Mouse (Mus musculus) midbrain, embryonic 14.5 days (tissue): ENCODE results near the gene Enox1. TPM values are rescaled to one million over a fixed set of nuclear protein-coding genes. Genes with fewer than 3 reads are reported as not detected.

Source experiments
- ATAC-seq: fragments of 200-750 bp; cut with Nextera tagmentation; 2 replicates; pipeline ENCODE4 v1.8.0; 2017; ENCODE audit warnings: moderate number of reproducible peaks, moderate library complexity; ENCODE audit not compliant: low FRiP score, low TSS enrichment
- DNase-seq: peaks from one replicate; pipeline ENCODE4 v3.0.0-alpha.2; 2015
- H3K27ac ChIP-seq: fragments of 300-500 bp; sonication (generic); replicated peaks from 2 replicates; pipeline ENCODE4 v1.5.1; 2014; ENCODE audit warnings: mild to moderate bottlenecking, low read depth, low read length, moderate library complexity
- H3K27me3 ChIP-seq: fragments of 300-500 bp; sonication (generic); 2 replicates; pipeline ENCODE4 v1.6.1; 2014; ENCODE audit warnings: low read length, control low read depth, mixed read lengths; ENCODE audit not compliant: control insufficient read depth, insufficient read depth
- H3K36me3 ChIP-seq: fragments of 300-500 bp; sonication (generic); 2 replicates; pipeline ENCODE4 v1.6.1; 2014; ENCODE audit warnings: low read length, control low read depth; ENCODE audit not compliant: control insufficient read depth, insufficient read depth
- H3K4me1 ChIP-seq: fragments of 300-500 bp; sonication (generic); 2 replicates; pipeline ENCODE4 v1.6.1; 2014; ENCODE audit warnings: mild to moderate bottlenecking, antibody characterized with exemption, low read length, control low read depth; ENCODE audit not compliant: control insufficient read depth, insufficient read depth
- H3K4me2 ChIP-seq: fragments of 300-500 bp; sonication (generic); 2 replicates; pipeline ENCODE4 v1.6.1; 2014; ENCODE audit warnings: mild to moderate bottlenecking, low read length, moderate library complexity
- H3K4me3 ChIP-seq: fragments of 300-500 bp; sonication (generic); replicated peaks from 2 replicates; pipeline ENCODE4 v1.5.1; 2014; ENCODE audit warnings: low read depth, low read length
- H3K9ac ChIP-seq: fragments of 300-500 bp; sonication (generic); replicated peaks from 2 replicates; pipeline ENCODE4 v1.6.1; 2014; ENCODE audit warnings: mild to moderate bottlenecking, low read length, moderate library complexity
- H3K9me3 ChIP-seq: fragments of 300-500 bp; sonication (generic); 2 replicates; pipeline ENCODE4 v1.6.1; 2016; ENCODE audit warnings: low read length, control low read depth, mixed read lengths; ENCODE audit not compliant: control insufficient read depth
- WGBS: fragments of 180-500 bp; shearing (Covaris S2); extraction: QIAGEN DNeasy Blood & Tissue Kit; methylation state at CpG from one replicate; pipeline ENCODE4 v1.1.7; 2014; 5-methylcytosine and 5-hydroxymethylcytosine counted together
- polyA plus RNA-seq: library from polyadenylated mRNA; unstranded; fragments of >200 nt; fragmentation: Nextera tagmentation; extraction: Ambion mirVana; gene quantifications from 2 replicates; pipeline ENCODE4 v1.2.1, GENCODE M21; 2014

Enox1 gene
- polyA plus RNA-seq, 1 experiment from 2014 or later = 39.5 TPM

DNA sequence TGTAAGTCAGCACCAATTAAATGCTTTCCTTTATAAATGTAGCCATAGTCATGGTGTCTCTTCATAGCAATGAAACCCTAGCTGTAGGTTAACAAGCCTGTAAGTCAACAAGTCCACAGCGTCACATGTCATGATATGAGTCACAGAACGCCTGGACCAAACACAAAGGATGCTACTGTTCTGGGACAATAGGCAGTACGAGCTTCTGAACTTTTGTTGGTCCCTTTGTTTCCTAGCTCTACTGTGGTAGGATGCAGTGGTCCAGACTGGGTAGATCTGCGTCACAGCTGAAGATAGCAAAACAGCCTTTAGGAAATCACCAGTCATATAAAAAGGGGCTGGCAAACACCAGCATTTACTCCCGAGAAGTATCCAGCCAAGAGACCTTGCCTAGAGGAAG, 135.2 kb downstream of the Enox1 start:
- no peak for ATAC-seq
- Histone ChIP-seq H3K4me1 (no peaks in the 10 kb centered on the region; the same call in 1 of the 2 replicates), H3K27ac (no peak overlapping the region), H3K9me3 (no peaks in the 10 kb centered on the region), H3K36me3 (no peaks in the 10 kb centered on the region), H3K4me2 (no peak overlapping the region), H3K4me3 (no peak overlapping the region), H3K9ac (no peak overlapping the region), H3K27me3 (no peaks in the 10 kb centered on the region)
- WGBS = 83% methylated on average over 5 of the region's 5 CpGs
- DNase-seq = no peak

DNA sequence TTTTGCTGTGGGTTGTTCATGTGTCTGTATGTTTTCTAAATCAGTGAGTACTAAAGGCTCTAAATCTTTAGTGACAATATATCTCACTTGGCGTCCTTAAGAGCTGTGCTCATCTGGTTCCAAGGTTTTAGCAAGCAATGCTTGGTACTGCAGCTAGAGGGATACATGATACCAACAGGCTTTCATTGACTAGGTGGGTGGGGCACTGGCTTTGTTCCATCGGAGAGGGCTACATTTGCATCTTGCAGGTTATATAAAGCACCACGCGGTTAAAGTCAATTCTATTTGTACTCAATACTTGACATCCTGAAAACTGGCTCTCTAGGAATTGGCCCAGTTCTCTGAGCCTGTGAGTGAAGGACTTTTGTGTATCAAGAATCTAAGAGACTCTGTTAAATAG, 140.5 kb downstream of the Enox1 start:
- no peak for DNase-seq
- no peak for ATAC-seq
- Histone ChIP-seq H3K27ac (no peak overlapping the region), H3K36me3 (no peaks in the 10 kb centered on the region), H3K4me1 (no peaks in the 10 kb centered on the region; the same call in 1 of the 2 replicates), H3K27me3 (no peaks in the 10 kb centered on the region), H3K9ac (no peak overlapping the region), H3K4me3 (no peak overlapping the region), H3K4me2 (no peak overlapping the region), H3K9me3 (no peaks in the 10 kb centered on the region)
- WGBS = 56% methylated on average over 4 of the region's 4 CpGs

GRCm38 (mm10) chr14:77298327-77298726, 141.8 kb downstream of the Enox1 start:
- 95% methylated on average over 3 of the region's 3 CpGs for WGBS
- Histone ChIP-seq H3K36me3 (no peaks in the 10 kb centered on the region), H3K4me1 (no peaks in the 10 kb centered on the region; the same call in 1 of the 2 replicates), H3K9me3 (no peaks in the 10 kb centered on the region), H3K9ac (no peak overlapping the region), H3K27ac (no peak overlapping the region), H3K4me2 (no peak overlapping the region), H3K4me3 (no peak overlapping the region), H3K27me3 (no peaks in the 10 kb centered on the region)
- DNase-seq (no peak), ATAC-seq (no peak)

DNA sequence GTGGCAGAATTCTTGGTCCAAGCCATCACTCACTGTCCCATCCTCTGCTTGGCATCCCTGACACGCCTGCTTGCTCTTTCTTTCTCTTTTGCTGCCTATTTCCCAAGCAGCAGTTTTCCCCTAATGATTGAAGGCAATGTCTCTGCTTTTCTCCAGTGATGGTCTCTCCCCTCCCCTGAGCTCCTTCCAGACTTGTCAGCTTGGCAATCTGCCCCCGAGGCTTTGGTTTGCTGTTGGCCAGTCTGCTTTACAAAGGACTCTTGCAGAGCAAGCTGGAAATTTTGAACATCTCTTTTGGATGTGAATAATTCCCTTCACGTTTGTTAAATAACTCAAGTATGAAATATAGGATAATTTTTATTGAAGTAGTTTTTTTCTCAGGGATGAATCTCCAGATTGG, 153.0 kb downstream of the Enox1 start:
- Histone ChIP-seq H3K4me2 (no peak overlapping the region), H3K27me3 (no peaks in the 10 kb centered on the region), H3K9ac (no peak overlapping the region), H3K9me3 (no peaks in the 10 kb centered on the region), H3K27ac (no peak overlapping the region), H3K4me1 (peaks cover 17% of the 10 kb centered on the region; the same call in 1 of the 2 replicates), H3K4me3 (no peak overlapping the region), H3K36me3 (no peaks in the 10 kb centered on the region)
- 48% methylated on average over 3 of the region's 3 CpGs for WGBS
- DNase-seq = peak; percentile 64
- no peak for ATAC-seq

- Histone ChIP-seq H3K4me2 (no peak overlapping the region), H3K27ac (no peak overlapping the region), H3K36me3 (no peaks in the 10 kb centered on the region), H3K4me1 (peaks cover 17% of the 10 kb centered on the region; the same call in 1 of the 2 replicates), H3K4me3 (no peak overlapping the region), H3K9me3 (no peaks in the 10 kb centered on the region), H3K9ac (no peak overlapping the region), H3K27me3 (no peaks in the 10 kb centered on the region)
- ATAC-seq (no peak), DNase-seq (no peak)
- 67% methylated on average over 6 of the region's 6 CpGs for WGBS
These were observed 154.9 kb downstream of the Enox1 start for GRCm38 (mm10) chr14:77311456-77311855.

DNA sequence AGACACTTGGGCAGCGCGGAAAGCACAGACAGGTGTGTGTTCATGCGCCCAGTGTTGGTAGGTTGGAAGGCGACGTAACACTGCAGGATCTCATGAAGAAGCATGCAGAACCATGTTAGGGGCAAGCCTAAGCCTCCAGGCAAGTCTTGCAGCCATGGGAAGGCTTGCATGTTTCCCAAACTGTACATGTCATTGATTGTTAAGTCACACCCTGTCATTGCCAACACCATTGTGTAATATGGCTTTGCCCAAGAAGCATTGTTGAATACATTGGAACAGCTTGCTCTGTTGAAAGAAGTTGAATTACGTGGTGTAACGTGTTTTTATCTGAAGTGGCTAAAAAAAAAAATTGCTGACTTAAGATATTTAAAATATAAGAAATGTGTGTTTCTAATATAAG, 162.8 kb downstream of the Enox1 start:
- ATAC-seq = no peak
- no peaks in the 10 kb centered on the region for H3K9me3 ChIP-seq
- no peak overlapping the region for H3K9ac ChIP-seq
- no peak overlapping the region for H3K27ac ChIP-seq
- no peaks in the 10 kb centered on the region for H3K27me3 ChIP-seq
- no peaks in the 10 kb centered on the region for H3K4me1 ChIP-seq
- no peak for DNase-seq
- H3K36me3 ChIP-seq = no peaks in the 10 kb centered on the region
- H3K4me3 ChIP-seq = no peak overlapping the region
- 96% methylated on average over 7 of the region's 7 CpGs for WGBS
- no peak overlapping the region for H3K4me2 ChIP-seq

GRCm38 (mm10) chr14:77324348-77324747, 167.8 kb downstream of the Enox1 start:
- no peak overlapping the region for H3K27ac ChIP-seq
- H3K4me3 ChIP-seq = no peak overlapping the region
- no peak overlapping the region for H3K9ac ChIP-seq
- DNase-seq = no peak
- ATAC-seq = no peak
- H3K27me3 ChIP-seq = no peaks in the 10 kb centered on the region
- H3K4me1 ChIP-seq = no peaks in the 10 kb centered on the region
- H3K9me3 ChIP-seq = no peaks in the 10 kb centered on the region
- 88% methylated on average over 2 of the region's 2 CpGs for WGBS
- H3K4me2 ChIP-seq = no peak overlapping the region
- H3K36me3 ChIP-seq = no peaks in the 10 kb centered on the region

- Histone ChIP-seq H3K36me3 (no peaks in the 10 kb centered on the region), H3K9me3 (peaks cover 6% of the 10 kb centered on the region; the same call in 1 of the 2 replicates), H3K4me1 (no peaks in the 10 kb centered on the region), H3K27me3 (no peaks in the 10 kb centered on the region), H3K27ac (no peak overlapping the region), H3K4me3 (no peak overlapping the region), H3K4me2 (no peak overlapping the region), H3K9ac (no peak overlapping the region)
- ATAC-seq (no peak), DNase-seq (no peak)
- 64% methylated on average over 3 of the region's 3 CpGs for WGBS
These were observed 171.1 kb downstream of the Enox1 start for GRCm38 (mm10) chr14:77327693-77328092.

DNA sequence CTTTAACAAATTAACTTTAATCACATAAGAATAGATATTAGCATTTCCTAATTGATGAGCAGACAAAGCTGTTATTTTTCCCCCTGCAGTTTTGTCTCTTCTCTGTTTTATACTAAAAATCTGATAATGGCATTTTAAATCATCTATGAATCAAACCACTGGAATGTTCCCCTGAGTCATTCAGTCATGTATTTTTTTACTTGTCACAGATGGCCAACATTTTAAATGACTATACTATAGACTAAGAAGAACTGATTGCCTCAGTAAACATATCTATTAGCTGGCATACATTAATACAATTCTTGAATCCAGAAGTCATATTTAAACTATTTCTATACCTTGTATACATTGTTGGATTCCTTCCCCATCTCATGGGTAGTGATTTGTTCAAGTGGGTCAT, 173.2 kb downstream of the Enox1 start:
- no peak overlapping the region for H3K9ac ChIP-seq
- no peak overlapping the region for H3K27ac ChIP-seq
- H3K27me3 ChIP-seq = no peaks in the 10 kb centered on the region
- no peak overlapping the region for H3K4me2 ChIP-seq
- no peak overlapping the region for H3K4me3 ChIP-seq
- no peaks in the 10 kb centered on the region for H3K36me3 ChIP-seq
- no peak for DNase-seq
- H3K4me1 ChIP-seq = no peaks in the 10 kb centered on the region
- peaks cover 6% of the 10 kb centered on the region; the same call in 1 of the 2 replicates for H3K9me3 ChIP-seq
- no peak for ATAC-seq
